Mouse (Mus musculus) kidney, embryonic 15.5 days (tissue): Measurements from ENCODE around the gene Nampt. TPM values are rescaled to one million over a fixed set of nuclear protein-coding genes. Genes with fewer than 3 reads are reported as not detected.

Source experiments
- ATAC-seq: fragments of 200-750 bp; cut with Nextera tagmentation; replicated peaks from 2 replicates; pipeline ENCODE4 v1.8.0; 2017; ENCODE audit warnings: moderate TSS enrichment; ENCODE audit not compliant: low FRiP score
- H3K27ac ChIP-seq: fragments of 300-500 bp; sonication (generic); 2 replicates; pipeline ENCODE4 v1.5.1; 2015; ENCODE audit warnings: mild to moderate bottlenecking, inconsistent platforms
- H3K27me3 ChIP-seq: fragments of 300-500 bp; sonication (generic); 2 replicates; pipeline ENCODE4 v1.6.1; 2015; ENCODE audit warnings: inconsistent platforms
- H3K36me3 ChIP-seq: fragments of 300-500 bp; sonication (generic); 2 replicates; pipeline ENCODE4 v1.6.1; 2015; ENCODE audit warnings: inconsistent platforms
- H3K4me1 ChIP-seq: fragments of 300-500 bp; sonication (generic); 2 replicates; pipeline ENCODE4 v1.6.1; 2015; ENCODE audit warnings: inconsistent platforms
- H3K4me2 ChIP-seq: fragments of 300-500 bp; sonication (generic); 2 replicates; pipeline ENCODE4 v1.6.1; 2015; ENCODE audit warnings: moderate library complexity, mild to moderate bottlenecking, inconsistent platforms
- H3K4me3 ChIP-seq: fragments of 300-500 bp; sonication (generic); replicated peaks from 2 replicates; pipeline ENCODE4 v1.5.1; 2015; ENCODE audit warnings: mild to moderate bottlenecking, inconsistent platforms
- H3K9ac ChIP-seq: fragments of 300-500 bp; sonication (generic); 2 replicates; pipeline ENCODE4 v1.6.1; 2015; ENCODE audit warnings: mild to moderate bottlenecking, inconsistent platforms
- H3K9me3 ChIP-seq: fragments of 300-500 bp; sonication (generic); replicated peaks from 2 replicates; pipeline ENCODE4 v1.6.1; 2016; ENCODE audit warnings: inconsistent platforms
- WGBS: fragments of 180-500 bp; shearing (Covaris S2); methylation state at CpG from one replicate; pipeline ENCODE4 v1.1.7; 2015; ENCODE audit warnings: mixed read lengths; 5-methylcytosine and 5-hydroxymethylcytosine counted together
- polyA plus RNA-seq: library from polyadenylated mRNA; unstranded; fragments of >200 nt; fragmentation: Nextera tagmentation; extraction: Ambion mirVana; gene quantifications from 2 replicates; pipeline ENCODE4 v1.2.1, GENCODE M21; 2015

Gene Nampt
- polyA plus RNA-seq, 1 experiment from 2014 or later, result 23.9 TPM

DNA sequence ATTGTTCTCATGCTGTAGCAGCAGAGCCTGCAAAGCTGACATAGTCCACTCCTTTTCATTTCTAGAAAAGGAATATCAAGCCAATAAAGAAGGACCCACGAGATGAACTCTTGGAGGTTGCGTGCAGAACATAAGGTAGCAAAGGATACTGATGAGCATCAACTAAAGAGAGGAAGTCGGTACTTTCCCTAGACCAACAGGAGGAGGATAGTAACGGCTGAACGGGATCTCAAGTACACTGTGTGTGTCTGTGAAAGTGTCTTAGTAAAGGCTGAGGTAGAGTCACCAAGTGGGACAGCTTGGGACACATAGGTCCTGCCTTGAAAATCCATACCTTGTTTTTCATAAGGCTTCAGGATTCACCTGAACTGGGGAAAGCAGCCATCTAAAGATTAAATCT lies 34.4 kb downstream of the Nampt start:
- Histone ChIP-seq H3K4me2 (no peak overlapping the region), H3K9ac (no peak overlapping the region)

DNA sequence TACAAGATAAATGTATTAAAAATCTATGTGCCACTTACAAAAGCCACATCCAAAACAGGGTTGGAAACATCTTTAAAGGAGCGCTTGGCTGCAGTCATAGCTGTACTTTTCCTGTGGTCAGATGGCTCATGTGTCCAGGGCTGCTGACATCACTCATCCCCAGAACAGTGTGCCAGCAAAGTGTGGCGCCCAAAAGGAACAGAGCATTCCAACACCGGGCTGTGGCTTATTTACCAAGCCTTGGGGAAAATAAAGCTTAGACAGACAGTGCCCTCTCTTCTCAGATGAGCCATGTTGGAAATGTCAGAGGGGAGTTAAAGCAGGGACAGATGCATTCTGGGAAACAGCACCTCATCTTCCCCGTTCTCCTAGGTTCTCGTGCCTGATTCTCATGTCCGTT lies 35.5 kb downstream of the Nampt start:
- H3K27ac ChIP-seq, result no peak overlapping the region
- no peaks in the 10 kb centered on the region for H3K4me1 ChIP-seq
- no peak overlapping the region for H3K4me3 ChIP-seq
- H3K27me3 ChIP-seq, result no peaks in the 10 kb centered on the region
- H3K36me3 ChIP-seq, result peaks cover 23% of the 10 kb centered on the region
- no peak for ATAC-seq
- H3K4me2 ChIP-seq, result no peak overlapping the region
- 83% methylated on average over 6 of the region's 6 CpGs for WGBS
- no peak overlapping the region for H3K9ac ChIP-seq
- H3K9me3 ChIP-seq, result no peaks in the 10 kb centered on the region

More for the DNA sequence above, 34.4 kb downstream of the Nampt start:
- peaks cover 29% of the 10 kb centered on the region for H3K36me3 ChIP-seq
- WGBS, result 93% methylated on average over 5 of the region's 5 CpGs
- ATAC-seq, result no peak
- H3K4me1 ChIP-seq, result no peaks in the 10 kb centered on the region
- no peaks in the 10 kb centered on the region for H3K27me3 ChIP-seq
- no peaks in the 10 kb centered on the region for H3K9me3 ChIP-seq
- no peak overlapping the region for H3K27ac ChIP-seq
- H3K4me3 ChIP-seq, result no peak overlapping the region

DNA sequence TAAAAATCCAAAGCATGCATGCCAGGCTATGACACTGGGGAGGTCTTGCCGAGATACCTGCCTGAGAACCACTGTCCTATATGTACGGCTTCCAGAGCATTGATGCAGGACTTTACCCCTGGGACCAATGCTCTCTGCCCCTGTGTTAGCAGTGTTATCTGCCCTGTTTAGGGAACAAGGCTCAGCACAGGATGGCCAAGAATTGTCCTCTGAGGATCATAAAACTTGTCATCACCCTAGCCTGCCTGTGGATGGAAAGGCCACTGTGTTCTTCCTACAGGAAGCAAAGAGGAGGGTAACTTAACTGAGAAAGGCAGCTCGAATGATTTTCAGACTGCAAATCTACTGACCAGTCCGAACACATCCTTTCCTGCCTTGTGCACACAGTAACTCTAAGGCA lies 36.1 kb downstream of the Nampt start:
- Histone ChIP-seq H3K36me3 (peaks cover 18% of the 10 kb centered on the region), H3K4me3 (no peak overlapping the region), H3K4me2 (no peak overlapping the region), H3K4me1 (no peaks in the 10 kb centered on the region), H3K27me3 (no peaks in the 10 kb centered on the region), H3K9ac (no peak overlapping the region), H3K9me3 (no peaks in the 10 kb centered on the region), H3K27ac (no peak overlapping the region)
- ATAC-seq, result no peak
- 76% methylated on average over 4 of the region's 4 CpGs for WGBS

DNA sequence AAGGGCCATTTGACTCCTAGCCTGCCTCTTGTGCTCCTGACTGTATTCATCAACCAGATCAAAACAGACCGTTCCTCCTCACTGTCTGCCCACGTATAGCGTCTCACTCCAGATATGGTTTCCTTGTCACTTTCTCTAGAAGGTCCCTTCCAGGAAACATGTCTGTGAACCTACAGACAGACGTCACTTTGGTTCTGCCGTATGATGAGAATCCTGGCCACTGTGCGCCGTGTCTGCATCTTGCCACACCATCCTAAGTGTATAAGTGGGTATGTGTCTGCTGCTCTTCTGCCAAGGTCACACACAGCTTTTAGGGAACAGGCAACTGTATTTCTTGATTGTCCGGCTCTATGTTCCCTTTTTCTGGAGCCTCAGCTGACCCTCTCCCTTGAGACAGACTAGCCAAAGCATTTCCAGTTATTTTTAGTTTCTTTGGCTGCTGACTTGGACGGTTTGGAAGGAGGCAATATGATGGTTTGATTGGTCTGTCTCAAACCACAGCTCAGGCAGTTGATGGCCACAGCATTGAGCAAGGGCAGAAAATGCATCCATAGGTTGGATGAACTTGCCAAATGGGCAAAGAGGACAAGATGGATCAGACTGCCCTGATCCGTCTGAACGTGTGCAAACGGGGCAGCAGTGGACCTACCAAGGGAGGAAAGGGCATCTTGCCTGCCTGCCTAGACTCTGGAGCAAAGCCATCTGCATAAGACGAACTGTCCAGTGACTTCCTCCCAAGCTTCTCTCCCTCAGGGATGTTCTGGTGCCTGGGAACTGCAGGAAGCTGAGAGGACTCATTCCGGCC lies 37.6 kb downstream of the Nampt start:
- WGBS, result 73% methylated on average over 14 of the region's 14 CpGs
- ATAC-seq, result no peak
- no peaks in the 10 kb centered on the region for H3K9me3 ChIP-seq

DNA sequence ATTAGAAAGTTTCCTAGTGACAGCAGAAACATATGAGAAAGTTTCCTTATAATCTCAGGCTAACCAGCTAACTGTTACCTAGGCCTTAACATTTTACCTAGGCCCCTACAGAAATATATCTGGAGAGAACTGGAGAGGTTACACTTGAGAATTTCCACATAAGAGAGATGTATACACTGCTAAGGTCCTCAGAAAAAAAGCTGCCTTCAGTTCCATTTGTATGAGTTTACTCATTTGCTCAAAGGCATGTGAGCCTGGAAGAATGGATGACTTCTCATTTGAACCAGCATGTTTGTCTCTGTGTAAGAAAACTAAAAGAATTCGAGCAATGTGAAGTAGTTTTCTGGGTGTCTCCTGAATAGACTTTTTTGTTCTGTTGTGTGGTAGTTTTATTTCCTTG lies 39.1 kb downstream of the Nampt start:
- Histone ChIP-seq H3K9me3 (no peaks in the 10 kb centered on the region), H3K27ac (no peak overlapping the region), H3K27me3 (no peaks in the 10 kb centered on the region), H3K36me3 (0 out of 2 replicates have a peak, but pooled peaks cover 7% of the 10 kb centered on the region), H3K4me1 (no peaks in the 10 kb centered on the region), H3K9ac (no peak overlapping the region), H3K4me2 (no peak overlapping the region), H3K4me3 (no peak overlapping the region)
- no peak for ATAC-seq
- 78% methylated on average over 1 of the region's 1 CpGs for WGBS

More for the DNA sequence above, 37.6 kb downstream of the Nampt start:
- H3K4me1 ChIP-seq, result no peaks in the 10 kb centered on the region
- H3K27ac ChIP-seq, result no peak overlapping the region
- no peak overlapping the region for H3K9ac ChIP-seq
- peaks cover 8% of the 10 kb centered on the region; the same call in 1 of the 2 replicates for H3K36me3 ChIP-seq
- H3K4me2 ChIP-seq, result no peak overlapping the region
- H3K27me3 ChIP-seq, result no peaks in the 10 kb centered on the region
- no peak overlapping the region for H3K4me3 ChIP-seq

DNA sequence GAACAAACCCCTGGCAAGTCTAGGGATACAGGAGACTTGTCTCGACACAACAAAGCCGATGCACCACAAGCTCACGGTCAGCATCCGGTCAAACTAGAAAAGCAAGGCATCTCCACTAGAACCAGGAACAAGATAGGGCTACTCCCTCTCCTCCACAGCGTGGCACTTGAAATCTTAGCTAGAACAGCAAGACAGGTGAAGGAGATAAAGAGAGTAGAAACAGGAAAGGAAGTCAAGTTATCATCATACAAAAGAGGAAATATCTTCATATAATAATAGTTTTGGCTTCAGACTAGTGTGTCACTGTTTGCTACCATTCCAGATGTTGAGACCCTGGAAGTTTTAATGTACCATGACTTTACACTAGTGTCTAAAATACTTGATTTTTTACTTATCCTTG lies 41.5 kb downstream of the Nampt start:
- H3K36me3 ChIP-seq, result no peaks in the 10 kb centered on the region
- no peaks in the 10 kb centered on the region for H3K27me3 ChIP-seq
- ATAC-seq, result no peak
- no peaks in the 10 kb centered on the region for H3K9me3 ChIP-seq
- no peak overlapping the region for H3K27ac ChIP-seq
- 88% methylated on average over 5 of the region's 5 CpGs for WGBS
- no peaks in the 10 kb centered on the region for H3K4me1 ChIP-seq
- H3K9ac ChIP-seq, result no peak overlapping the region
- no peak overlapping the region for H3K4me2 ChIP-seq
- no peak overlapping the region for H3K4me3 ChIP-seq

DNA sequence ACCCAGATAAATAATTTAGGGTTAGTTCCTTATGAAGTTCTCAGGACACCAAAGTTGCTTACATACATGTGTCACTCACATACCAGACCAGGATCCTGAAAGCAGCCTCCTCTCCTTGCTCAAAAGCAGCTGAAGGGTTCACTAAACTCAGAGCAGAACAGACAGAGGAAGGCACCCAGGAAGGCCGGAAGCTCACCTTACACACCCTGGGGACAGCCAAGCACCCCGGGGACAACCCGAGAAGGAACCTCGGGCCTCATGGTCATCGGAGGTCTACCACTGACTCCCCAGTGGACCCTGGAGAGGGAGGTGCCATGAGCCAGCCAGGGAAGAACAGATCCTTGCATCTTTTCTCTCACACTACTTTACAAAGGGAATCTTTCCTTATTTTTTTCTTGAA lies 51.5 kb downstream of the Nampt start:
- Histone ChIP-seq H3K4me2 (no peak overlapping the region), H3K9ac (no peak overlapping the region), H3K27ac (no peak overlapping the region), H3K36me3 (no peaks in the 10 kb centered on the region), H3K4me1 (no peaks in the 10 kb centered on the region), H3K4me3 (no peak overlapping the region), H3K27me3 (no peaks in the 10 kb centered on the region), H3K9me3 (no peaks in the 10 kb centered on the region)
- ATAC-seq, result no peak
- WGBS, result 83% methylated on average over 5 of the region's 5 CpGs

DNA sequence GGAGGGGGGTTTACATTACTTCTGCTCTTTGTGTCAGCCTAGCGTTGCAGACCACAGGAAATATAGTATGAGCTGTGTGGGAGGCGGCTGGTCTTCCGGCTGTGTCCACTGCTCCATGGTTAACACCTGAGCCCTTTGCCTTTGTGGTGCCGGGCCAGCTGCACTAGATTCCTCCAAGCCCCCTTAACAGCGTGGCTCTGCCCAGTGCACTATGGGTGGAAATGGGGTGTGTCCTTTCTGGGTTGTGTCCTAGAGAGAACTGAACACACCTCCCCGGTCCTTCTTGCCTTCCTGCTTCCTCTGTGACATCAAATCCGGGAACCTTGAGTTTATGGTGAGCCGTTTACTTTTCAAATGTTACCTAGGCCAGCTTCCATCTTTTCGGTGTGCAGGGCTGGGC lies 58.2 kb downstream of the Nampt start:
- Histone ChIP-seq H3K27me3 (no peaks in the 10 kb centered on the region), H3K27ac (no peak overlapping the region), H3K4me1 (no peaks in the 10 kb centered on the region), H3K36me3 (no peaks in the 10 kb centered on the region), H3K4me2 (no peak overlapping the region), H3K9me3 (no peaks in the 10 kb centered on the region), H3K4me3 (no peak overlapping the region), H3K9ac (no peak overlapping the region)
- ATAC-seq, result no peak
- 74% methylated on average over 9 of the region's 9 CpGs for WGBS

DNA sequence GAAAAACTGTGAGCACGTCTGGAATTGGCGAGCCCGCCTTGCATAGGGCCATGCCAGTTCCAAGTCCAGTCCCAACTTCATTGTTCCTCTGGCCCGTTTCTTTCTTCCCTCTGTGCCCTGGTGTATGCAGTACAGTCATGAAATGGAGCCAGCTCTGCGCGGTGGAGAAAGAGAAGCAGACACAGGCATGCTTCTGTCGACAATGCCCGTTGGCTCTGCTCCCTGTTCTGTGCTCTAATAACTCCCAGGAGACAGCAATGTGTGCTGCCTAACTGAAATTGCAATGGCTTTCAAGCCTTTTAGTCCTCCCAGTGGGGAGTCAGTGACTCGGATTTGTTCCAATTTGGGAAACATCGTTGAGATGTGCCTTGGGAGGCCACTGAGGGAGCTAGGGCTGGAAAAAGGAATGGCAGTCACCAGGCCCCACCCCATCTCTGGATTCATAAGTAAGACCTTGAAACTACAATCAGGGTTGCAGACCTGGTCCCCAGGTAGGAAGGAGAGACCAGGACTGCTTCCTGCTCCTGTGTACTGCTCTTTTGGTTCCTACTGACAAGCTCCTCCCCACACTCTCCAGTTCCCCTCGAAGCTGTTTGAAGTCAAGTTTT lies 58.7 kb downstream of the Nampt start:
- Histone ChIP-seq H3K4me2 (no peak overlapping the region), H3K27me3 (no peaks in the 10 kb centered on the region), H3K4me3 (no peak overlapping the region), H3K27ac (no peak overlapping the region), H3K9me3 (no peaks in the 10 kb centered on the region), H3K4me1 (no peaks in the 10 kb centered on the region), H3K9ac (no peak overlapping the region), H3K36me3 (no peaks in the 10 kb centered on the region)
- ATAC-seq, result no peak
- WGBS, result 88% methylated on average over 11 of the region's 11 CpGs

DNA sequence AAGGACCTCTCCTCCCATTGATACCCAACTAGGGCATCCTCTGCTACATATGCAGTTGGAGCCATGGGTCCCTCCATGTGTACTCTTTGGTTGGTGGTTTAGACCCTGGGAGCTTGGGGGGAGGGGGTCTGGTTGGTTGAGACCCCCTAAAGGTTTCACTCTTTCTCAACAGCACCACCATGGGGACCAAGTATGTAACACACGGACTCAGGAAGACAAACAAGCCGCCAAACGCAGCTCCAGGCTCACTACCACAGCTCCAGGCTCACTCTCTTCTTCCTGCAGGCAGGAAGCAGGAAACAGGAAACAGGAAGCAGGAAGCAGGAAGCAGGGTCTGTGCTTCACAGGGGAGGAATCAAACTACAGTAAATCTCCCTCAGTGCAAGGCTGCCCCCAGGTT lies 60.0 kb downstream of the Nampt start:
- no peaks in the 10 kb centered on the region for H3K36me3 ChIP-seq
- no peaks in the 10 kb centered on the region for H3K27me3 ChIP-seq
- H3K9ac ChIP-seq, result no peak overlapping the region
- no peaks in the 10 kb centered on the region for H3K4me1 ChIP-seq
- H3K4me2 ChIP-seq, result no peak overlapping the region
- H3K27ac ChIP-seq, result no peak overlapping the region
- ATAC-seq, result no peak
- WGBS, result 80% methylated on average over 3 of the region's 3 CpGs
- H3K4me3 ChIP-seq, result no peak overlapping the region
- no peaks in the 10 kb centered on the region for H3K9me3 ChIP-seq

DNA sequence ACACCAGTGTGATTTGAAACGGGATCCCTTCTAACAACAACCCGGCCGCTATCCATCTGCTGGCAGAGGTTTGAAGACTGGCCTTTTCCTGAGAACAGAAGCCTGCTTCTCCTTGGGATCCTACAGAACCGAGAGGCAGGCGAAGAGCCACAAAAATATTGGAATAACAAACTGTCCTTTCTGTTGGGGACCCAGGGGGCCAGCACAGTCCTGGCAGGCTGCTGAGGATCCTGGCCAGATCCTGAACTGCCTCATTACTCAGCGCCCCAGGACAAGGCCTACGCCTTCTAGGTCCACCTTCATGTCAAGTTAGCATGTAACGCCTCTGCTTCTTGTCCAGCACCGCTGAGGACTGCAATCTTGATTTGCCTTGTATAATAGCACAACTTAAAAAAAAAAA lies 65.0 kb downstream of the Nampt start:
- no peak for ATAC-seq
- Histone ChIP-seq H3K36me3 (no peaks in the 10 kb centered on the region), H3K9ac (no peak overlapping the region), H3K4me1 (0 out of 2 replicates have a peak, but pooled peaks cover 6% of the 10 kb centered on the region), H3K27ac (no peak overlapping the region), H3K4me2 (no peak overlapping the region), H3K27me3 (no peaks in the 10 kb centered on the region), H3K9me3 (no peaks in the 10 kb centered on the region), H3K4me3 (no peak overlapping the region)
- WGBS, result 51% methylated on average over 9 of the region's 9 CpGs

DNA sequence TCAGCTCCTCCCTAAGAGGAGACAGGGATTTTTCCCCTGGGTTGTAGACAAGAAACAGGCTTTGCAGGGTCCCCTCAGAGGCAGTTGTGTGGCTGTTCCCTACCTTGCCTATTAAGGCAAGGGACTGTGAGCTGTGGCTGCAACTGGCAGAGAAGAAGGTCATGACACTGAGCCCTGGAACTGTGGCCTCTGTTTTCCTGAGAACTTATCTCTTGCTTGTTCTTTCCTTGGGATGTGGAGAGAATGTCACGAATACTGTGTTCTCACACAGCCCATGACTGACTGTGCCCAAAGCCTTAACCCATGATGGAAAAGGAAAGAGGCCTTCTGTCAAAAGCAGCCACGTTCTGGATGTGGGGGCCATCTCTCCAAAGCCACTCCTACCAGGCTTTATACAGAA lies 65.7 kb downstream of the Nampt start:
- H3K9me3 ChIP-seq, result no peaks in the 10 kb centered on the region
- no peak overlapping the region for H3K27ac ChIP-seq
- H3K4me2 ChIP-seq, result no peak overlapping the region
- H3K36me3 ChIP-seq, result no peaks in the 10 kb centered on the region
- H3K9ac ChIP-seq, result no peak overlapping the region
- H3K4me3 ChIP-seq, result no peak overlapping the region
- 0 out of 2 replicates have a peak, but pooled peaks cover 6% of the 10 kb centered on the region for H3K4me1 ChIP-seq
- ATAC-seq, result no peak
- no peaks in the 10 kb centered on the region for H3K27me3 ChIP-seq
- 38% methylated on average over 2 of the region's 2 CpGs for WGBS
